Mouse (Mus musculus) thymus, postnatal 4 days (tissue): ENCODE measurements around the gene Gm28038.

Experiments used
- DNase-seq: peaks from one replicate; pipeline ENCODE4 v3.0.0; 2021

Gm28038 gene

DNA sequence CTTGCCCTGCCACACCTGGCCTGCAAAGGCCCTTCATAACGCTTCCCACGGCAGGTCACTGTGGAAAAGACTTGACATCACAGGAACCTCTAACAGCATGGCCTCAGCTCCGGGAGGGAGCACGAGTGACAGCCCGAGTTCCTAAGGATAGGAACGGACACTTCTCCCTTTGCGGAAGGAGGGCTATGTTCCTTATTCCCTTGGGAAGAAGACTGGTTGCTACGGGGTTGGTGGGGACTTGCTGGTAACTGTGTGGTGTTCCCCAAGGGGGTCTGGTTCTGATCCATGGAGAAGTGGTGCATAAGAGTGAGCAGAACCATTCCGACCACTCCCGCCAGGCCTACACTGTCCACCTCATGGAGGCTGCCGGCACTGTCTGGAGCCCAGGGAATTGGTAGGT lies at the start of gene Gm28038:
Gene Gm28038, plus strand, starts transcription at position 301 of the 400 bp plus-strand sequence.
- no peak for DNase-seq

DNA sequence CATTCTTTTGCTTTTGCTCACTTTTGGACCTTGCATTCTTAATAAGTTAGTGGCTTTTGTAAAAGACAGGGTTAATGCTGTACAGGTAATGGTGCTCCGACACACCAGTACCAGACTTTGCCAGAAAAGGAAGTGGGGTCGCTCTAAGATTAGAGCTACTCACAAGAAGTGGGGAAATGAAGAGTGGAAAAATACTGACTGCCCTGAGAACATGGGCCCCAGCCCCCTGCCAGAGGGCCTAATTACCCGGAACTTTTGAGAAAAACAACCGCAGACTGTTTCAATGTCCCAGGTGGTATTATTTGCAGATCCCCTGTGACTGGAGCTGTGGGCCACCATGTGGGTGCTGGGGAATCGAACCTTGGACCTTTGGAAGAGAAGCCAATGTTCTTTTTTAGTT lies 45.2 kb upstream of the Gm28038 start:
- no peak for DNase-seq

DNA sequence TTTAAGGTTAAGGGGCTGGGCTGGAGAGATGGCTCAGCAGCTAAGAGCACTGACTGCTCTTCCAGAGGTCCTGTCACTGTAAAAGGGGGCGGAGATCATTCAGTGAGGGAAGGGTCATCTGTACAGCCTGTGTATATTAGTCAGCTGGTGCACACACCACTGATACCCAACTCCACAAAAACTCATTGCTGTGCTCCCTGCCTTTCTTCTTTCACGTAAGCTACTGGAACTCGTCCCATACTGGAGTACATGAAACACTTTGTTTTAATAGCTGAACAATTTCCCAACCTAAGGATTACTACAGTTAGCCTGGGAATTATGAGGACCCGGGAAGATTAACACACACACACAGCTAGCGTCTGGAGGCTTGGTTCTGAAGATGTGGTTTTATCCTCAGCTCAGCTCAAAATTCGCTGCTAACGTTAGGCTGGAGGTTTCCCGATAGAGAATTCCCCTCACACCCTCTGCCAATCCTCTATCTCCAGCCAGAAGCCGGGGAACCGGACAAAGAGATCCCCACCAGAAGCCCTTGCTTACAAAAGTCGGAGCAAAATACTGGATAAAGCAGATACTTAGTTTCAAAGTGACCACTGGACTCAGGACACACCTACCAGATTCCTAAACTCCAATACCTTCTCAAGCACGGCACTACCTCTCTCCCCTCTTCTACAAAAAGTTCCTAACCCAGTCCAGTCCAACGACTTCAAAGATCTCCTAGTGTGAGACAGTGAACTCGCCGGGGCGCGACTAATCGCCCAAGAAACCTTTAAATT lies 44.2 kb upstream of the Gm28038 start:
- no peak for DNase-seq

DNA sequence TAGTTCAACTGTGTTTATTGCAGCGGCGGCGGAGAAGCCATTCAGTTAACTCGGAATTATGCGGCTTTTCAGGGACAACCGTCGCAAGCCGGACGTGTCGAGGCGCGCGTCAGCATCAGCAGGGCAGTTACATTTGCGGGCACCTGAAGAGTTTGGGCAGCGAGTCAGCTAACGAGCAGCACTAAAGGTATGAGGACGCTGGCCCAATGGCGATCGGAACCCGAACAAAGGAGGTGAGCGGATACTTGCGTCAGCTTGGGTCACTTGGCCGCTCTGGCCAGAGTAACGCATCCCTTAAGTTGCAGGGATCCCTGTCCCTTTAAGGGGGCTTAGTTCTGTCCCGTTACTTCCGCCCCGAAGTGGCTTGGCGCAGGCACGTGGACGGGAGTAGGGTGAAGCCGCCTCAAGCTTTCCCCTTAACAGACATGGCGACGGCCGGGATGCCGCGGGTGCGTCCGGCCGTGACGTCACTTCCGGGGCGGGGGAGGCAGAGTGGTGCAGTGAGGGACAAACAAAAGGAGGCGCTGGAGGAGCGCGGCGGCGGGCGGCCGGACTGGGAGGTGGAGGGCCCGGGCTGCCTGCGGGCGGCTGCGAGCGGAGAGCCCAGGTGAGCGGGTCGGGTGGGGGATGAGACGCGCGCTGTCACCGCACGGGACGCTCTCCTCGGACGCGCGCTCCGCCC lies 43.5 kb upstream of the Gm28038 start, which contains the start of gene Lrrc8a:
Gene Lrrc8a, plus strand, starts transcription at position 517 of the 682 bp plus-strand sequence.
- DNase-seq = peak; percentile 100

DNA sequence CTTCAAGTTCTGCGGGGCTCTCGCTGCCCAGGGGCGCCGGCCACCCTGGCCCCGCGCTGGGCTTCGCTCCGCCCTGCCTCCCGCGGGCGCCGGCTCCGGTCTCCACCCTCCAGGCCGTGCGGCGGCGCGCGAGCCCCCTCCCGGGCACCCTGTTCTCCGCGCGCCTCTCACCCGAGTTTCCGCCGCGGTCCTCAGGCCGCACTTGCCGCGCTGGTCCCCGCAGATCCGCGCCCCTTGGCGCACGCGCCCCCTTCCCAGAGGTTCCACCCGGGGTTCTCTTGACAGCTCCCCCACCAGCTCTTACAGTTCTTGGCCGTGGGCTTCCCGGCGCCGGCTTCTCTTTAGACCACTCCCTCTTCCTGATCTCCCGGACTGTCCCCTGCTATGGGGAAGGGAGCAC lies 43.0 kb upstream of the Gm28038 start:
- peak; percentile 84 for DNase-seq

DNA sequence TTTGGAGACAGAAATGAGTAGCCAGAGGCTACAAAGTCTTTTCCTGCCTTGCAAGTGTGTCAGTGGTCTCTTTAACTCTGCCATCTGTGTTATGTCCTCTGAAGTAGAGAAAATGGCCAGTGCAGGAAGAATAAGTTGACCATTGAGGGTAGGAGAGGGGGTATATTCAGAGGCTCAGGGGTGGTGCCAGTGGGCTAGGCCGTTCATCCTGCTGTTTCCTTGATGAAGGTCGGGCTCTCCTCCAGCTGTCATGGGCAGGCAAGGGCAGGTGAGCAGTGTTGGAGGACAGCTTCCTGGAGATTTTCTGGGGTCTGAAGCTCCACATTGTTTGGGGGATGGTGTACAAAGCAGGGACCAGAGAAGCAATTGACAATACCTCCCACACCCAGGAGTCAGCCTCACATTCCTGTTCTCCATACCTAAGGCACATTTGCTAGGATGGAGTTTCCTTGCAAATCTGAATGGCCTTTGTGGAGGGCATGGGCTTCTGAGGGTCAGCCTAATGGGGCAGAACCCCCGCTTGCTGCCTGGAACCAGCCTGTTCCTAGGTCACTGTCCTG lies 41.9 kb upstream of the Gm28038 start:
- DNase-seq = no peak

DNA sequence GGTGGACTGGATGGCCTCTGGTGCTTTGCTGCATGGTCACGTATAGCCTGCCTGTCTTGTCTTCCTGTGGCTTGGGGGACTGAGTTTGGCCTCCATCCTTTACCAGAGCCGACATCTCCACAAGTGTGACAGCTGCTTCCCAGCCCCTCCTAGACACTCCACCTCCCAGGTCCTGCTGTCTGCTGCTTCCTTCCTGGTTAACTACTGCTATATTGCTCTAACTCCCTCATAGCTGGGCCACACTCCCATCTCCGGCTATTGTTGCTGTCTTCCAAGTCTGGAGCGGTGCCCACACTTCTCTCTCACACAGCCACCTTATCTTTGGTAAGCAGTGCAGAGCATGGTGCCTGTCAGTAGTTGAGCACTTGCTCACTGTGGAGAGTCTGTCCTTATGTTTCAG lies 41.1 kb upstream of the Gm28038 start:
- no peak for DNase-seq

DNA sequence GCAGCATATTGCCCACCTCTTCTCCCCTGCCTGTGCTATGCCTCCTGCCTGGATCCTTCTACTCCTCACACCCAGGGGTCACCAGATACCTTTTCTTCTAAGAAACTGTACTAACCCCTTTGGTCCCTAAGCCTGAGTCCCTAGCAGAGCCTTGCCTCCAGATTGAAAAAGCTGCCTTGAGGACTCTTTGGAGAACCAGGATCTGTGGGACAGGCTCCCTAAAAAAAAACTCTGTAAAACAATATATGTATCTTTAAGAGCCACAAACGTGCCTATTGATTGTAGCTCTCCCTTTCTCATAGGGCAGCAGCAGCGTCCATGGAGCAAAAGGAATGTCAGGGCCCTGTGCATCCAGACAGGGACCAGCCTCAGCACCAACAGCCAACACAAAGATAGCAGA lies 40.6 kb upstream of the Gm28038 start, which contains the start of gene Gm28035:
Gene Gm28035, plus strand, starts transcription at position 301 of the 400 bp plus-strand sequence.
- DNase-seq = no peak

DNA sequence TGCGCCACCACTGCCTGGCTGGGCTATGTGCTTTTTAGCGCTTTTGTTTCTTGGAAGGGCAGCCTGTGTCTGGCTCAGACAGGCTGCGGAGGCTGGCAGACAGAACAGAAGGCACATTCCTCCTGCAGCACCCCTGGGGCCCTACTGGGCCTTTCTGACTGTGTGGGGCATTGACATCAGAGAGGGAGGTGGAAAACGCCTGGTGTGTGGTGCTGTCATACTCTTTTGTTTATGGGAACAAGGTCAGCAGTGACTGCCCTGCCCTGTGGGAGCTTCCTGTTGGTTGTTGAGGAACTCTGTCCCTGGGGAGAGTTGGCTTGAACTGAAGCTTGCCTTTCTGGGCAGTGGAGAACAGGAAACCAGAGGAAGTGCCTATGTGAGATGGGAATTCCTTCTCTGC lies 38.3 kb upstream of the Gm28038 start:
- no peak for DNase-seq

DNA sequence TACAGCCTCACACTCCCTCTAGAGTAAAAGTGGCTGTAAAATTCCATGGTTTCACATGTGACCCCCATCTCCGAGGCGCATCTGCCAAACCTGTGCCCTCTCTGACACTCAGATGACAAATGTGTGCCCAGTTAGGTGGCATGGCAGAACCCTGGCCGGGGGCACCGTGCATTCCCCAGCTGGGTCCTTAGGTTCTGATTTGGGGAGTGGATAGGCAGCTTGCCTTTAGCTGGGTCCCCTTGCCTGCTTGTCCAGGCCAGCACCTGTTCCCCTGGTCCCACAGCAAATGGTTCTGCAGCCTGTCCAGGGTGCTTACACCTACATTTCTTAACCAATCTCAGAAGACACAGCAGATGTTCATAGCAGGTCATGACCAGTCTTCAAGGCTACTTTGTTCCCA lies 37.5 kb upstream of the Gm28038 start:
- no peak for DNase-seq

DNA sequence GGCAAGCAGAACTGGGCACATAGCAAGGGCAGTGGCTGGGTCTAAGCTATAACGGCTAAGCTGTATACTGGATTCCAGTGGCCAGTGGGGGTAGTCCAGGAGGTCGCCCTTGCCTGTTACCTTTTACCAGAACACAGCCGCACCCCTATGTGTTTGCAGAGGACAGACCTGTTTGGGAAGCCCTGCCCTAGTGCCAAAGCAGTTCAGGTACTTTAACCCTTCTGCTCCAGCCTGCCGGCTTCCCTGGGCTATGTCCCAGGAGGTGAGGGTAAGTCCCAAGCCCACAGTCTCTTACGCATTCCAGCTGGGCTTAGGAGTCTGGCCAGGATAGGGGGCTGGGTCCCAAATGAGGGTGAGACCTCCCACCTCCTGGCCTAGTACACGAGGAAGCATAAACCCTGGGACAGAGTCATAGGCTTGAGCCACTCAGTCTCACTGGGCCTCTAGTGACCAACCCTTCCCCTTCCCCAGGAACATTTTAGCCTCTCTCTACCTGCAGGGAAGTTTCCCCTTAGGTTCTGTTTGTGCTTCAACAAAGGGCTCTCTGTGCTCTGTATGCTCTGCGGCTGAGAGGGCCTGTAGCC lies 36.2 kb upstream of the Gm28038 start:
- no peak for DNase-seq

DNA sequence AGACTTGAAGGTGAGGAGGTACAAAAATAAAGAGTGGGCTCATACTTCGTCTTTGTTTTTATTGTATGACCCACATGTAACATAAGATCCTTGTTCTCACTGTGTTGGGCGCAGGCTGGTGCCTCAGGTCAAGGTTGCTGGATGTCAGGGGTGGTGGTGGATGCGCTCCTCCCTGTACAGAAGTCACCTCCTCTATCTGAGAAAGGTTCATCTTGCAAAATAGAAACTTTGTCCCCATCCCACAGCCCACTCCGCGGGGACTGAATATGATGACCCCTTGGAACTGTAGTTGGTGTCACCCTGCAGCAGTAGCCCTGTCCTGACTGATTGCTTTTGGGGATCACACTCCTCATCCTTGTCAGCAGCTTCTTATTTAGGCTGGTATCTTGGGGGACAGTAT lies 33.8 kb upstream of the Gm28038 start:
- DNase-seq = no peak

DNA sequence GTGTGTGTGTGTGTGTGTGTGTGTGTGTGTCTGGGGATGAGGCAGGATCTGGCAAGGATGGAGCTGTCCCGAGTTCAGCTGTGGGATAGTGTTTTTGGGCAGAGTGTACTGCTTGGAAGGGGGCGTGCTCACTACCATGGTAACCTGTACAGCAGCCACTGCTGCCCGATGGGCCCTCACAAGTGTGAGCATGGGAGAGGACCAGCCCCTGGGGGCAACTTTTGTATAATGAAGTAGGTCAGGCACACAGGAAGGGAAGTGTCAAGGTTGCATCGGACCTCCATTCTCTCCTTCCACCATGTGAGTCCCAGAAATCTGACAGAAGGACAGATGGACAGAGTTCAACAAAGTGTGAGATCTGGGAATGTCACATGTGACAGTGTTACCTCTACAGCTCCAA lies 33.2 kb upstream of the Gm28038 start:
- no peak for DNase-seq

DNA sequence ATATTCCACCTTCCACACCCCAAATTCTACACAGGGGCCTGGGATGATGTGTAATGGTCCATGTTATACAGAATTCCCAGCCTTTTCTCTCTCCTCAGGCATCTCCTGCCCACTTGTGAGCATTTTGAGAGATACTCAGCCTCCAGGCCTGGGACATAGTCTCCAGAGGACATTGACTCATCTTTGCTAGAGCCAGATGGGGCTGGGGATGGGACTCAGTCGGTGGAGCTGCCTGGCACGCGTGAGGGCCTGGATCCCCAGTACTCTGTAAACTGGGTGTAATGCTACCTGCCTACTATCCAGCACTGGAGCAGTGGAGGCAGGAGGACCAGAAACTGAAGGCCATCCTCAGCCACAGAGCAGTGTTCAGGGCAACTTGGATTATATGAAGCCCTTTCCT lies 31.7 kb upstream of the Gm28038 start:
- no peak for DNase-seq

DNA sequence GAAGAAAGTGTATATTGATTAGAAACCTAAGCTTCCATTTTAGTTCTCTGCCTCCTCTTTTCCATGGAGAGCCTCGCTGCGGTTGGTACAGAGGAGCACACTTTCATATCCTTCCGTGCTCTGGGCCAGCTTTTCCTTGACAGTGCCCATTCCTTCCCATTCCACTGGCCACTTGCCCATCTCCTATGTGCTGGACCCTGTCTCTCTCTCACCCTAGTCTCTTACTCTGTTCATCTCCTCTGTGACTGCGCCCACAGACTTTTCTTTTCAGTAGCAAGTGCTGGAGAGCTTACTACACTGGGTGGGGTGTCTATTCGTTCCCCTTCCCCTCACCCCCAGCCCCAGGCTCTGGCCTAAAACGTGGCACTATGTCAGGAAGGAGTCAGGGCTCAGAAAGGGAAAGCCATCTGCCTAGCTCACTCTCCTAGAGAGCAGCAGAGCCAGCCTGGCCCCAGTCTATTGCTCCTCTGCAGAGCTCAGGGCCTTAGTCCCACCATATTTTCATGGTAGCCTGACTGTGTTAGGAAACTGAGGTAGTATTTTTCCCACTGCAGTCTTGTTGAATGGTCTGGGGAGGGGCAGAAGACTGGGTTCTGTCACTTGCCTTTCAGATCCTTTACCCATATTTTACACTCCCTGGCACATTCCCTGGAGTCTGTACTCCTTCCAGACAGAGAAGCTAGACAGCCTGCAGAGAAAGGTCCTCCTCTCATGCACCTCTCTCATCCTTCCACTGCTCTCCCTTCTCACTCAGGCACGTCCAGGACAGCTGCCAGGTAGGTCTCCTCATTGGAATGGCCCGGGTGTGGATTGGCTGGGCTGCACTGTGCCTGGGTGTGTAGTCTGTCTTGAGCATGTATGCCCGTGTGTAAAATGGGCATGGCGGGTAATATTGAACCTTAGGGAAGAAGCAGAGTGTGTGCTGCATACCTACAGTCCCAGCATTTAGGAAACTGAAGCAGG lies 30.4 kb upstream of the Gm28038 start:
- DNase-seq = no peak

DNA sequence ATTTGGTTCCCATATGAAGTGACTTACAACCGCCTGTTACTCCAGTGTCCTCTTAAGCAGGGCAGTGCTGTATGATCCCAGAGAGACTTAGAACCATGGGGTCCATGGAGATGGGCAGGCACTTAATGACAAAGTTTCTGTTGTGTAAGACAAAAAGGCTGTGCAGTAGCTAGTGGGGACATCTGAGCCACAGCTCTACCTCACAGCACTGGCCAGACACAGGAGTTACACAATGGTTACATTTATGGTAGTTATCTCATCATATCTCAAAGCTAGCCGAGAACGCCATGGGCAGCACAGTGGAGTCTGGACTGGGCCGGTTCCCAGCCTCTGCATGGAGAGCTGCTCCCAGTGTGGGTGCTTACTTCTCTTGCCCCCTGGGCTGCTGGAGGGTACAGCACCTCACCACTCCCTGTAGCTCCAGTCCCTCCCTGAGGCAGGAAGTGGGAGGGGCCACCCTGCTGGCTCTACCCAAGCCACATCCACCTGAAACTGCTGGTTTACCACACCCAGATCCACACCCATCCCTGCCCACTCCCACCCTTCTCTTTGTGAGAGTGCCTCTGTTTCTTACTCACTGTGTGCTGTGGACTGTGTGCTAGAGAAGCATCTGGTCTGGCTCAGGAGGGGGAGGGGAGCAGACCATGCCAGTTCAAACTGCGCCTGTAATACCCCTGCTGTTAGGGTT lies 29.3 kb upstream of the Gm28038 start:
- peak; percentile 88 for DNase-seq

DNA sequence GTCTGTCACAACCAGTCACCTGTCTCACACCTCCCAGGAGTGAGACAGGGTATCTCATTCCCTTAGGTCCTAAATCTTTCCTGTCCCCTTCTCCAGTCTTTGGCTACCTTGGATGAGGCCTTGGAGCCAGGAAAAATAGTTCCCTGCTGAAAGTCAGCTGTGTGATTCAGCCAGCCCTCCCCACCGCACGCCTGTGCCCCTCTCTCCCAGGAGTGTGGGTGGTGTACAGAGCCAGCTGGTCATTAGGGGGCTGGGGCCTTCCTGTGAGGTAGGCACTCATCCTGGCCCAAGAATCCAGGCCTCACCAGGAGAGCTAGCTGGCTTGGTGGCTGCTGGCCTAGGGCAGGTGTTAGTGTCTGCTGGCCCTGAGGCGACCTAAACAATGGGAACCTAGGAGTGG lies 28.3 kb upstream of the Gm28038 start:
- no peak for DNase-seq

DNA sequence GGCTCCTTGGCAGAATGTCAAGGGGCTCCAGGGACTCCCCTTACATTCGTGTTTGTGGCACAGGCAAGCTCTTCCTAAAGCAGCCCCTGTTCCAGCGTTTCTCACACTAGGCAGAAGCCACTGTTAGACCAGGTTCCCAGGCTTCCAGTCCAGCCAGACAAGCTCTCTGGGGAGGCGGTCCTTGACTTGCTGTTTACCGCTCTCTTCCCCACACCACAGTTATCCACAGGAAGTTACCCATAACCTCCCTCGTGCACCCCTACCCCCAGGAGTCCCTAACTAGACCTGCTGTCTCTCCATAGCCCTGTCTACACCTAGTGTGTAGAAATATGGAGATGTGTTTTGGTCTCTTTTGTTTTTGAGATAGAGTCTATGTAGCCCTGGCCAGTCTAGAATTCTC lies 27.0 kb upstream of the Gm28038 start:
- DNase-seq = no peak

DNA sequence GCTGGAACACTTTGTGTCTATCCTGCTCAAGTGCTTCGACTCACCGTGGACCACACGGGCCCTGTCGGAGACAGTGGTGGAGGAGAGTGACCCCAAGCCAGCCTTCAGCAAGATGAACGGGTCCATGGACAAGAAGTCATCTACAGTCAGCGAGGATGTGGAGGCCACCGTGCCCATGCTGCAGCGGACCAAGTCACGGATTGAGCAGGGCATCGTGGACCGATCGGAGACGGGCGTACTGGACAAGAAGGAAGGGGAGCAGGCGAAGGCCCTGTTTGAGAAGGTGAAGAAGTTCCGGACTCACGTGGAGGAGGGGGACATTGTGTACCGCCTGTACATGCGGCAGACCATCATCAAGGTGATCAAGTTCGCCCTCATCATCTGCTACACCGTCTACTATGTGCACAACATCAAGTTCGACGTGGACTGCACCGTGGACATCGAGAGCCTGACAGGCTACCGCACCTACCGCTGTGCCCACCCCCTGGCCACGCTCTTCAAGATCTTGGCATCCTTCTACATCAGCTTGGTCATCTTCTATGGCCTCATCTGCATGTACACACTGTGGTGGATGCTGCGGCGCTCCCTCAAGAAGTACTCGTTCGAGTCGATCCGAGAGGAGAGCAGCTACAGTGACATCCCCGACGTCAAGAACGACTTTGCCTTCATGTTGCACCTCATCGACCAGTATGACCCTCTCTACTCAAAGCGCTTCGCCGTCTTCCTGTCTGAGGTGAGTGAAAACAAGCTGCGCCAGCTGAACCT lies 25.0 kb upstream of the Gm28038 start:
- DNase-seq = no peak

DNA sequence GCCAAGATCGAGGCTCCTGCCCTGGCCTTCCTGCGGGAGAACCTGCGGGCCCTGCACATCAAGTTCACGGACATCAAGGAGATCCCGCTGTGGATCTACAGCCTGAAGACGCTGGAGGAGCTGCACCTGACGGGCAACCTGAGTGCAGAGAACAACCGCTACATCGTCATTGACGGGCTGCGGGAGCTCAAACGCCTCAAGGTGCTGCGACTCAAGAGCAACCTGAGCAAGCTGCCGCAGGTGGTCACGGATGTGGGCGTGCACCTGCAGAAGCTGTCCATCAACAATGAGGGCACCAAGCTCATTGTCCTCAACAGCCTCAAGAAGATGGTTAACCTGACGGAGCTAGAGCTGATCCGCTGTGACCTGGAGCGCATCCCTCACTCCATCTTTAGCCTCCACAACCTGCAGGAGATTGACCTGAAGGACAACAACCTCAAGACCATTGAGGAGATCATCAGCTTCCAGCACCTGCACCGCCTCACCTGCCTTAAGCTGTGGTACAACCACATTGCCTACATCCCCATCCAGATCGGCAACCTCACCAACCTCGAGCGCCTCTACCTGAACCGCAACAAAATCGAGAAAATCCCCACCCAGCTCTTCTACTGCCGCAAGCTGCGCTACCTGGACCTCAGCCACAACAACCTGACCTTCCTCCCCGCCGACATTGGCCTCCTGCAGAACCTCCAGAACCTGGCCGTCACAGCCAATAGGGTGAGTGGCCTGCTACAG lies 24.1 kb upstream of the Gm28038 start:
- no peak for DNase-seq
